Mouse (Mus musculus): ENCODE results near the gene Nsd1.
"Not testable (repeated sequence)": the region's sequence is repeated elsewhere in the genome, so short reads cannot be mapped to it uniquely, and the experiment has no call there.

The Nsd1 gene

DNA sequence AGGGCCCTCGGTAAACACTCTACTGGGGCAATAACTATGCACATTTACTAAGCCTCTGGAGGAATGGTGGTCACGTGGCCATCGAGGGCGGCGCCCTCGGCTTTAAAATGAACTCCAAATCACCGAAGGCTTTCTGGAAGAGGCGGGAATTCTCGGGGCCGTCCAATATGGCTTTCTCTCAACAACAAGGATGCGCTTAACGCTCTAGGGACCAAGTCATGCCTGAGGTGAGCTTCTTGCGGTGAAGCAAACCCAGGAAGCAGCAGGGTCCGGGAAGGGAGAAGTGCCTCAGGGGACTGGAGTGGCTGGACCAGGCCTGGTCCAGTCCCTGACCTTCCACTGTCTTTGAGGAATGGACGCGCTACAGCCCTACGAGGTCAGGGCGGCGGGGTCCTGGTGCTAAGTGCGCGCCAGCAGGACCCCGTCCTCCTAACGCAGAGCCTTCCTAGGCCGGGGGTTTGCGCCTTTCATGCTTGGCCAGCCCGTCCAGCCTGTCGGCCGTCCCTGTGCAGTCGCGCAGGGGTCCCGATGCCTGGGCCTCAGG lies at the start of gene Nsd1:
Gene Nsd1, plus strand, starts transcription at position 134 of the 544 bp plus-strand sequence.
- DNase-seq (ENCODE audit: low read depth, low spot score): no peak

DNA sequence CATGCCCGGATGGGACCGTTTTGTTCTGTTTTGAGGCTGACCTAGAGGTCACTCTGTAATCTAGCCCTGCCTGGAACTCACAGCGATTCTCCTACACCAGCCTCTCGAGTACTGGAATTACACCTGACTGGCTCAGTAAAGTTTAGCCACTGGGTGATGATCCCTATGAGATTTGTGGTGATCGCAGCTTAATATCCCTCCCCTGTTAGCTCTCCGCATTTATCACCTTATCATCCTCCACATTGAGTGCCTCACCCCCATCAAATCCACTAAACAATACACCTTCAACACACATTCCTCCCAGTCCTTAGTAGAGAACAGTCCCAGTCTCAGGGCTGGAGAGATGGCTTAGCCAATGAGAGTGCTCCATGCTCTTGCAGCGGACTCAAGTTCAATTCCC lies 47.2 kb upstream of the Nsd1 start:
- no peak for DNase-seq (ENCODE audit: low read depth, low spot score)

DNA sequence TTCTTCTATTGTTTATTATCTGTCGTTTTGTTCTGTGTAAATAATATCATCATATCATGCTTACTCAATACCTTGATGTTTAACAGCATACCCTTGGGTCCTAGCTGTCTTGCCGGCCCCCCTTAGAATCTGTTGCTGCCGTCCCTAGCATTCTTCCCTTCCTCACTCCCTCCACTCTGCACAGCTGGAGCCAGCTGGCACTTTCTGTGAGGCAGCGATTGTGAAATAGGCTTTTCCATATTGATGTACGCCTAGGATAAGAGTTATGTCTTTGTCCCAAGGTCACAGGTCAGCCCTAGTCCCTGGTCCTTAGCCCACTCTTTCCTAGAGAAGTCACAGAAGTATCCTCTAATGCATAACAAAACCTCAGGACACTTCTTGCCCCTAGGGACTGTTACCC lies 46.0 kb upstream of the Nsd1 start:
- no peak for DNase-seq (ENCODE audit: low read depth, low spot score)

DNA sequence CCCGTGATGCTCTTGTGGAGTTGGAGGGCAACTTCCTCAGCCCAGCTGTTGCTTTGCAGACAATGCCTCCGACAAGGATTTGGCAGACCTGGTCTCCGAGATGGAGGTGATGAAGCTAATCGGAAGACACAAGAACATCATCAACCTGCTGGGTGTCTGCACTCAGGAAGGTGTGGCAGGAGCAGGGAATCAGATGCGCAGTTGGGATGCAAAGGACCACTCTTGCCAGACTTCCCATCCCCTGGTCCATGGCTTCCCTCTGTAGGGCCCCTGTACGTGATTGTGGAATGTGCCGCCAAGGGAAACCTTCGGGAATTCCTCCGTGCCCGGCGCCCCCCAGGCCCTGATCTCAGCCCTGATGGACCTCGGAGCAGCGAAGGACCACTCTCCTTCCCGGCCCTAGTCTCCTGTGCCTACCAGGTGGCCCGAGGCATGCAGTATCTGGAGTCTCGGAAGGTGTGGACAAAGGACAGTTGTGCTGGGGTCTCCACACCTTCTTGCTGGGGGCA lies 43.7 kb upstream of the Nsd1 start:
- no peak for DNase-seq (ENCODE audit: low read depth, low spot score)

DNA sequence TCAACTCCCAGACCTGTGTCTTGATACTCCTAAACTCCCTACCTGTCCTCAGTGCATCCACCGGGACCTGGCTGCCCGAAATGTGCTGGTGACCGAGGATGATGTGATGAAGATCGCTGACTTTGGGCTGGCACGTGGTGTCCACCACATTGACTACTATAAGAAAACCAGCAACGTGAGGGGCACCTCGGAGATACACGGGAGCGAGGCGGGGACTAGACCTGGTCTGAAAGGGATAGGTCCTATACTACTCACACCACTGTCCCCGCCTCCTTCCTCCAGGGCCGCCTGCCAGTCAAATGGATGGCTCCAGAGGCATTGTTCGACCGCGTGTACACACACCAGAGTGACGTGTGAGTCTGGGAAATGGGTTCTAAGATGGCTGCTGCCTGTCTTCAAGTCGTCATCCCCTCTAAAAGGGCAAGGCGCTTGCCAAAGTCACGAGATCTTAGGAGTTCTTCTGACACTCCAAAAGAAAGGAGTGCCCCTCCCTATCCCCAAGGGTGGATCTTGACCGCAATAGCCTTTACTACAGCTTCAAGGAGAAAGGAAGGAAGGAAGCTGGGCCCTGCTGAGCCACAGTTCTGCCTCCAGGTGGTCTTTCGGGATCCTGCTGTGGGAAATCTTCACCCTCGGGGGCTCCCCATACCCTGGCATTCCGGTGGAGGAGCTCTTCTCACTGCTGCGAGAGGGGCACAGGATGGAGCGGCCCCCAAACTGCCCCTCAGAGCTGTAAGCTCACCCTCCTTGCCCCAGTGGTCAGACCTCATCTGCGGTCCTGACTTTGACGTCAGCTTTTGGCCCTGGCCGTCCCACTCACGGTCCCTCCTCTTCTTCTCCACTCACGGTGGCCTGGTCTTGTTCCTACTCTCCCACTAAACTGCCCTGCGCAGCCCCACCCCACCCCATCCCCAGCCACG lies 42.5 kb upstream of the Nsd1 start:
- DNase-seq (ENCODE audit: low read depth, low spot score): no peak

DNA sequence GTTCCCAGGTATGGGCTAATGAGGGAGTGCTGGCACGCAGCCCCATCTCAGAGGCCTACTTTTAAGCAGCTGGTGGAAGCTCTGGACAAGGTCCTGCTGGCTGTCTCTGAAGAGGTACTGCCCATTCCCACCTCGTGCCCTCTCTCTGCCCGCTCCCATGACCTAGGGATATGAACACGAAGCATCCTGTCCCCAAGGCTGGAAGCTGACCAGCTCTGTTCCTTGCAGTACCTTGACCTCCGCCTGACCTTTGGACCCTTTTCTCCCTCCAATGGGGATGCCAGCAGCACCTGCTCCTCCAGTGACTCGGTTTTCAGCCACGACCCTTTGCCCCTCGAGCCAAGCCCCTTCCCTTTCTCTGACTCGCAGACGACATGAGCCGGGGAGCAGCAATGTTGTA lies 41.8 kb upstream of the Nsd1 start:
- no peak for DNase-seq (ENCODE audit: low read depth, low spot score)

DNA sequence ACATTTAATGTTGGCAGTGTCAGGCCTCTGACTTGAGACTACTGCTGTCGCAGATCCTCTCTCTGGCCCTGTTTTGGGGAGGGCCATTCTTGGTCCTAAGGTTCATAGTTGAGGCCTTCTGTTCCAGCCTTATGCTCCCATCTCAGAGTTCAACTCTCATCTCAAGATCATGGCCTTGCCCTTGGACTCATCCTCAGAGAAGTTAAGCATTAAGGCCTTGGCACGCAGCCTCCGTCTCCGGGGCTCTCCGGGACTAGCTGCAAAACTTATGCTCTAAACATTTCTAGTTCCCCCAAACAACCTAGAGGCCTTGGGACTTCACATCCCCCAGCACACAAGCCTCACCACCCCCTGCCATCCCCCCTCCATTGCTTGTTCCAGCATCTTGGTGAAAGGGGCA lies 41.3 kb upstream of the Nsd1 start:
- DNase-seq (ENCODE audit: low read depth, low spot score): no peak

DNA sequence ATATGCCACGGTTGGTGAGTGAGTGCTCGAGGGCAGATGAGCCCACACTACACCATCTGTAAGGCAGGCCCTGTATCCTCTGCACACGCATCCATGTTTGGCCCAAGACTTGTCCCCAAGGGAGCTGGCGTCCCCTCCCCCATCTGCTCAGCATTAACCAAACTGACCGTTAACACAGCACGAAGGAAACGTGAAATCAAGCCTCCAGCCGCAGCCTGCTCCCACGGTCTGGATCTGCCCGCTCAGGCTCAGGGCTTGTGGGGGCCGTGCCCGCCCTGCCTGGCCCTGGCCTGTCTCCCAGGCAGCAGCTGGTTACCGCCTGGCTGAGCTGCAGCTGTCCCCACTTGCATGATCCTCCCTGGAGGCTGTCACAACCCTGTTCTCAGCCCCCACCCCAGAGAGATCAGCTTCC lies 40.6 kb upstream of the Nsd1 start:
- DNase-seq (ENCODE audit: low read depth, low spot score): peak; percentile 85

DNA sequence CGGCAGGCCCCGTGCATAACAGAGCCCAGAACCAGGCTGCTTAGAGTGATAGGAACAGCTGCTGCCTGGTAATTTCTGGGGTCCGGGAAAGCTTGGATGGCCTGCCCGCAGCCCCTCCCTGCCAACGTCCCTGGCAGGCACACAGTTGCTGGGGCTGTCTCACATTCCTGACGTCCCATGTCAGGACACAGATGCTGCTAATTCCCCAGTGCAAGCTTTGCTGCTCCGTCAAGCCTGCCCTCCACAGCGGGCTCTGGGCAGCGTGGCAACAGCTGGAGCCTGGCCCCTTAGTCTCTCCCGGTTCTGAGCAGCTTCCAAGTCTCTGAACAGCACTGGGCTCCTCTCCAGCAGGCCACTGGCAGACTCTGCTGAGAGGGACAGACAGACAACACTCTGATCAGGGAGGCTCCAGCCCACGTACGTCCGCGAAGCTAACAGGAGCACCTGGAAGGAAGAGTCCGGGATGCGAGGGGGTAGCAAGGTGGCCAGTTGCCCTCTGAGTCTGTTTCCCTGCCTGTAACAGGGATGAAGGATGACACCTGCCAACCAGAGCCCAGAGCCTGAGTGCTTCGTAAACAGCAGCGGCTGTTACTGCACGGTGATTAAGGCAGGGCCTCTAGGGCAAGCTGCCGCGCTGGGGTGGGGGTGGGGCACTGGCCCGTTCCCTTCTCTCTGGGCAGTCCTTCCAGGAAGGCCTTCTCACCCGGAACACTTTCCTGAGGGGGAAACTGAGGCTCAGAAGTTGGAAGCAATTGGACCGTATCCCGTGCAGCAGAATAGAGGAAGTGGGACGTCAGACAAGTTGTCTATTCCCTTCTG lies 37.9 kb upstream of the Nsd1 start:
- peak; percentile 86 for DNase-seq (ENCODE audit: low read depth, low spot score)

DNA sequence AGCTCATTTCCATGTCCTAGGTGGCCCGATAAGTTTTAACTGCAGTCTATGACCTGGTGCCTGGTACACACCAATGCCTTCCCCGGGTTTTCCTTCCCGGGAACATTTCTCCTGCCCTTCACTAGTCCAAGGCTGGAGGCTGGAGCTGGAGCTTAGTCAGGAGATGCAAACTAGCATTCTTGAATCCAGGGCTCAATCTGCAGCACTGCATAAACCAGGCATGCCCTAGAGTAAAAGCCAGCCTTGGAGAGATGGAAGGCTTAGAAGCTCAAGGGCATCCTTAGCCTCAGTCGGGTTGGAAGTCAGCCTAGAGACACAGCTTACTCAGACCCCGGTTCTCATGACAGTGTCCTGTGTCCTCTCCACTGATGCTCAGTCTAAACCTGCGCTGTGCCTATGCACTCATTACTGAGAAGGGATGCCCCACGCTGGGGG lies 37.2 kb upstream of the Nsd1 start:
- DNase-seq (ENCODE audit: low read depth, low spot score): no peak

DNA sequence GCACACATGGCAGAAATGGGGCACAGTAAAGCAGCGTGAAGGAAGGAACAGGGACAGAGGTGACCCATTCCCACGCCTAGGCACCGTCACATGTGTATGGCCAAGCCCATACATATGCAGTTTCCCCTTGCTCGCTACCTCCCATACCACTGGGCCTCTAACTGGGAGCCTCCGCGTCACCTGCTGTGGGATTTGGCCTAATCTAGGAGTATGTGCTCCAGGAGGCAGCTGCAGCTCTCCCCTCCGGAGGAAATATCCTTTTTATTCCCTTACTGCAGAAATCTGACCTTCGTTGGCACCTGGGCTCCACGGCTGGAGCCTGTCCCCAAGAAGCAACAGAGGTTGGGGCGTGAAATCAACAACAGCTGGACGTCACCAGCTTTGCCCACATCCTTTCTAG lies 35.2 kb upstream of the Nsd1 start:
- no peak for DNase-seq (ENCODE audit: low read depth, low spot score)

DNA sequence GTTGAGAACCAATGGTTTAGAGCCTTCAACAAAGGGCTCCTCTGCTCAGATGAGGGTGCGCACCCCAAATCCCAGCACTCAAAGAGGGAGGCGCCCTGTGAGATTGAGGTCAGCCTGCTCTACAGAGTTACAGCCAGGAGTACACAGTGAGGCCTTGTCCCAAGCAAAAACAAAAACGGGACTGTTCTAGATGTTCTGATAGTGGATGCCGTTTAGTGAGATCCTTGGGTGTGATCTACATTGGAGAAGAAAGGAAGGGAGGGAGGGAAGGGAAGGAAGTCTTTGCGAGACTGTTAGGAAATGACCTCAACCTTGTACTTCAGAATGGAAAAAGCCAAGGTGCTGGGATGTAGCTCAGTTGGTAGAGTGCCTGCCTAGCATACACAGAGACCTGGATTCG lies 33.3 kb upstream of the Nsd1 start:
- DNase-seq (ENCODE audit: low read depth, low spot score): peak; percentile 74

DNA sequence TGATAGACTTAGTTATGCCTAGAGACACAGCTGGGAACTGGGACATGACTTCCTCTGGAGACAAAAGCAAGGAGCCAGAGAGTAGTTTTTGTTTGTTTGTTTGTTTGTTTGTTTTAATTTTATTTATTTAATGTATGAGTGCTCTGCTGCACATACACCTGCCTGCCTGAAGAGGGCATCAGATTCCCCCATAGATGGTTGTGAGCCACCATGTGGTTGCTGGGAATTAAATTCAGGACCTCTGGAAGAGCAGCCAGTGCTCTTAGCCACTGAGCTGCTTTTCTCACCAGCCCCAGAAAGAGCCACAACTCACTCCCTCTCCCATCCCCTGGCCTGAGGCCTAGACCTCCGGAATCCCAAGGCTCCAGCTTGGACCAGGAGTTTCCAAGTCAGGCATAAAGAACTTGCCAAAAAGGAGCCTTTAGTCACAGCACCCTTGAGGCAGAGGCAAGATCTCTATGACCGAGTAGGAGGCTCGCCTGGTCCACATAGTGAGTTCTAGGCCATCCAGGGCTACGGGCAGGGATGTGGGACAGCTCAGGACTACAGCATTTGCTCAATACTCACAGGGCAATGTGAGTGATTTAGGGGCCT lies 31.6 kb upstream of the Nsd1 start:
- DNase-seq (ENCODE audit: low read depth, low spot score): no peak

DNA sequence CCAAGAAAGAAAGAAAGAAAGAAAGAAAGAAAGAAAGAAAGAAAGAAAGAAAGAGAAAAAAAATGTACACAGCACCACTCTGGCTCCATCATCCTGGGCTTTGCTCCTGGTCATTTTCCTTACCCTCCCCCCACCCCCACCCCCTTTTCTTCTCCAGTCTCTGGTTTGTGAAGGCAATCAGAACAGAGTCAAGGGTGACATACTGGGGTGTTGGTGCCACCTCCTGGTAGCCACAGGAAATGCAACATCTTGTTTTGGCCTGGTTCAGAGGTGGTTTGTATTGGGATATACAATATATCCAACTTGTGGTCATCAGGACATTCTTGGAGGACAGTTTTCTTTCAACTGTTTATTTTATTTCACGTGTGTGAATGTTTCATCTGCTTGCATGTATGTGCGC lies 31.0 kb upstream of the Nsd1 start:
- peak; percentile 87 for DNase-seq (ENCODE audit: low read depth, low spot score)

DNA sequence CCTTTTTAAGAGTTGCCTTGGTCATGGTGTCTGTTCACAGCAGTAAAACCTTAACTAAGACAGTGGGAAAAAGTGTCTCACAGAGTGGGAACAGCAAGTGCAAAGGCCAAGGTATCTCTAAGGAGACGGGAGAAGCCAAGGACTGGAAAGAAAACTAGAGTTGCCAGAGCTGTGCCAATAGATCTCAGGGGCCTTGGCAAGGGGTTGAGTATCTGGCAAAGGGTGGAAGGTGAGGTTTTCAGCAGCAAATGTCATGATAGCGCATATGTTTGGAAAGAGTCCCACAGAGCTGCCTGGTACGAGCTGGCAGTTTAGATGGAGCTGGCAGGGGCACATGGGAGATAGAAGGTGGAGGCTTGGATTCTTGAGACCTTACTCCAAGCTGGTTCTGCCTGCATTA lies 30.0 kb upstream of the Nsd1 start:
- peak; percentile 59 for DNase-seq (ENCODE audit: low read depth, low spot score)

DNA sequence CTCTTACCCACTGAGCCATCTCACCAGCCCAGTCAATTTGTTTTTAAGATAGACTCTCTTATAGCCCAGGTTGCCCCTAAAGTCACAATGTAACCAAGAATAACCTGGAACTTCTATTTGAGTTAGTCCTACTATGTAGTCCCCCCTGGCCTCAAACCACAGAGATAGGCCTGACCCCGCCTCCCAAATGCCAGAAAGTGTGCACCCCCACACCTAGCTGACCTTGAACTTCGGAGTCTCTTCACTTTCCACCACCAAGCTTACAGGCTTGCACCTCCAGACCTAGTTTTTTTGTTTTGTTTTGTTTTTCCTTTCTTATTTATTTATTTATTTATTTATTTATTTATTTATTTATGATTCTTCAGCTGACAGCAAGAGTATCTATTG lies 27.8 kb upstream of the Nsd1 start:
- no peak for DNase-seq (ENCODE audit: low read depth, low spot score)

DNA sequence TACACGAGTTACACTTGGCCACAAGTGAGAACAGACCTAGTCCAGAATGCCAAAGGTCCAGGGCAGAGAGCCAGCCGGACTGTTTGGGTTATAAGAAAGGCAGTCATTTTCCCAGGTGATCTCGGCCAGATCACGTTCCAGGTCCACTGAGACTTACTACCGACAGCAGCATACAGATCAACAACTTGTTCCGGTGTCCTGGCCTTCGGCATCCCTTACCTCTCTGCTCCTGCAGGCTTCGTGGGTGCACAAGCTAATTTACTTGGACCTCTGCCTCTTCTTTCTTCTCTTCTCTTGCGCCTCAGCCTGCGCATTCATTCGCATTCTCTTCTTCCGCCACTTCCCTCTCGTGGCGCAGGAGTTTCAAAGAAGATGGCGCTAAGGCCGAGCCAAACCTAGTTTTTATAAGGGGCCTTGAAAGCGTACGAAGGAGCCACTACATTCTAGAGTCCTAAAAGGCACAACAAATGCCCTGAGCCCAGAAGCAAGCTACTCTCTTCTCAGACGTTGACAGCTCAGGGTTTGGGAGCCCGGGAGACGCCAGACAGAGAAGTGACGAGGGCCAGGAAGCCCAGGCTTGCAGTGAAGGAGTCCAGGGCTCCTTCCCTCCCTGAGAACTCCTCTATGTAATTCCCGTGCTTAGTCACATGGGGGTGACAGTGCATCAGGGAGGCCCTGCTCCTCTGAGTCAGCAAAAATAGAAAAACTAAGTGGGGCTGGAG lies 27.2 kb upstream of the Nsd1 start:
- DNase-seq (ENCODE audit: low read depth, low spot score): peak; percentile 94

DNA sequence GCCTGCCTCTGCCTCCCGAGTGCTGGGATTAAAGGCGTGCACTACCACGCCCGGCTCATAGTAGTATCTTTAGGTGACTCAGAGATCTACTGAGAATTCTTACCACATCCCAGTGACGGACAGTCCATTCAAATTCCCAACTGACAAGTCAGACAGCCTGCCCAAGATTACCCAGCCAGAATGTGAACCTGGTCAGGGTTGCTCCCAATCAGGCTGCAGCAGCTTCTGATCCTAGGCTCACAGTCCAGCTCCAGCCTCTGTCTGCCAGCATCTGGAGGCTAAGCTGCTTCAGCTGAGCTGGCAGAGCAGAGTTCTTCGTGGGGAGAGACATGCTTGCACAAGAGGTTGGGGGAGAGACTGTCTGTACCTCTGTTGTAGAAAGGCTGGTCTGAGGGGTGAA lies 26.2 kb upstream of the Nsd1 start:
- no peak for DNase-seq (ENCODE audit: low read depth, low spot score)

DNA sequence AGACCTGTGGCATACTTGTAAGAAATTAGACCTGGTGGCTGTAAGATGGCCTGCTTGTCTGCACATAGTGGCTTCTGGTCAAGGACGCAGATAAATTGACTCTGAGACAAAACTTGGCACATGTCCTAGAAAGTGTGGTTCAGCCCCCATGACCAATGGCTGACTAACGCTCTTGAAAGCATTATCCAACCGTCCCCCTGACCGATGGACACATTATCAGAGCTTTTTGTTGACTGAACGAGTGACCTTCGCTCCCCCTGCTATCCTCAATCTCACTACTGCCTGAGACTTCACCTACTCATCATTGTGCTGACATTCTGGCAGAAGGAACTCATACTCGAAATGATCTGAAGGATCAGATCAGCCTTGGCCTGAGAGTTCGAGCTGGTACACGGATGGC lies 22.5 kb upstream of the Nsd1 start:
- not testable (repeated sequence) for DNase-seq (ENCODE audit: low read depth, low spot score)

DNA sequence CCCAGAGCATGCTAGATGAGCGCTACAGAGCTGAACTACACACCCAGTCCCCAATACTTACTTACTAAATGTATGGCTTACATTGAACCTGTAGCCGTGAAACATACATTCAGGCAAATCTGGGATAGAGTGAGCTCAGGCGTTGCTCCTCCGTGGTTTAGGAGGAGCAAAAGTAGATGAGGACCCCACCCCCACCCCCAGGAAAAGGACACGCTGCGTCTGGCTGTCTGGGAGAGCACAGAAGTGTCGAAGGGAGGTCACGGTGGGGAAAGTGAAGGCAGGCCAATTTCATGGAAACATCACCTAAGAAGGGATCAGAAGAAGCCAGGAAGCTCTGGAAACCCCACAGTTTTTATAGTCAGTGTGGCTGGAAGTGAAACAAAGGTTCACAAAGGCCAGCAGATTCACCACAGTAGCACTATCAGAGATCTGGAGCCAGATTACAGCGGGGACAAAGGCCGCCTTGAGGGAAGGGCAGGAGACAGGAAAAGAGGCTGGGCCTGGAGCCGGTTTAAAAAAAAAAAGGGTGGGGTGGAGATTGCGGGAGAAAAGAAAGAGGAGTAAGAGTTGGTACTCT lies 20.0 kb upstream of the Nsd1 start:
- no peak for DNase-seq (ENCODE audit: low read depth, low spot score)

All from brain, adult 2 months (tissue).